Mouse (Mus musculus) heart, embryonic 13.5 days (tissue): ENCODE measurements at regions not wholly inside any gene's neighbourhood (a gene's known extent, or its start where the extent isn't known, plus 50 kb on each side); places are given as distances from the start of the nearest gene placed in this dataset.

Source experiments
- ATAC-seq: fragments of 200-750 bp; cut with Nextera tagmentation; 2 replicates; pipeline ENCODE4 v1.8.0; 2017; ENCODE audit warnings: moderate TSS enrichment; ENCODE audit not compliant: insufficient number of reproducible peaks, low FRiP score, low TSS enrichment; ENCODE audit errors: extremely low read depth
- H3K27ac ChIP-seq: fragments of 300-500 bp; sonication (generic); replicated peaks from 2 replicates; pipeline ENCODE4 v1.5.1; 2015; ENCODE audit warnings: moderate library complexity, mild to moderate bottlenecking, inconsistent platforms
- H3K27me3 ChIP-seq: fragments of 300-500 bp; sonication (generic); replicated peaks from 2 replicates; pipeline ENCODE4 v1.6.1; 2015; ENCODE audit warnings: mild to moderate bottlenecking, inconsistent platforms
- H3K36me3 ChIP-seq: fragments of 300-500 bp; sonication (generic); 2 replicates; pipeline ENCODE4 v1.6.1; 2015; ENCODE audit warnings: mild to moderate bottlenecking, inconsistent platforms
- H3K4me1 ChIP-seq: fragments of 300-500 bp; sonication (generic); 2 replicates; pipeline ENCODE4 v1.6.1; 2015; ENCODE audit warnings: inconsistent platforms
- H3K4me2 ChIP-seq: fragments of 300-500 bp; sonication (generic); 2 replicates; pipeline ENCODE4 v1.6.1; 2015; ENCODE audit warnings: inconsistent platforms, mild to moderate bottlenecking, moderate library complexity
- H3K4me3 ChIP-seq: fragments of 300-500 bp; sonication (generic); 2 replicates; pipeline ENCODE4 v1.5.1; 2015; ENCODE audit warnings: moderate library complexity, mild to moderate bottlenecking, inconsistent platforms
- H3K9ac ChIP-seq: fragments of 300-500 bp; sonication (generic); 2 replicates; pipeline ENCODE4 v1.6.1; 2015; ENCODE audit warnings: inconsistent platforms, mild to moderate bottlenecking, moderate library complexity
- H3K9me3 ChIP-seq: fragments of 300-500 bp; sonication (generic); 2 replicates; pipeline ENCODE4 v1.6.1; 2016; ENCODE audit warnings: inconsistent platforms
- WGBS: fragments of 180-500 bp; shearing (Covaris S2); methylation state at CpG from one replicate; pipeline ENCODE4 v1.1.7; 2015; ENCODE audit warnings: mixed read lengths; 5-methylcytosine and 5-hydroxymethylcytosine counted together

GRCm38 (mm10) chr2:148107607-148108115 lies 60.9 kb upstream of the Foxa2 start:
- Histone ChIP-seq H3K9me3 (no peaks in the 10 kb centered on the region), H3K4me2 (no peak overlapping the region), H3K4me1 (no peaks in the 10 kb centered on the region), H3K36me3 (no peaks in the 10 kb centered on the region), H3K27ac (no peak overlapping the region), H3K27me3 (no peaks in the 10 kb centered on the region), H3K4me3 (no peak overlapping the region), H3K9ac (no peak overlapping the region)
- WGBS, result 61% methylated on average over 5 of the region's 5 CpGs
- ATAC-seq, result no peak

DNA sequence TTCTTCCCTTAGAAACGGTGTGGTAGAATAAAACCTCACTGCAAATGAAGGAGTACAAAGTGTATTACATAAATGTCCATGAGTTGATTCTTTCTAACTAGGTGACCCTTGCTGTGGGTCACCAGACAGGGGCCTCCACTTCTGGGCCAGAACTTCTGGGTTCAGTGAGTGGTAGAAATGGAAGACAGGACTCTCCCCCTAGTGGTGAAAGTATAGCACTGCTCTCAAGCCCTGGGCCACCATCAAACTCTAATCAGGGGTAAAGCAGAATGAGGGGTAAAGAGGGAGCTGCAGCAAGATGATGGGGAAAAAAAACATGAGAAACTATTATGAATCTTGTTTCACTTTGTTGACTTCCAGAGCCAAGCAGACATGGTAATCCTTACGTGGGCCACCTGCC lies 63.4 kb upstream of the Foxa2 start:
- WGBS, result 51% methylated on average over 2 of the region's 2 CpGs
- no peak overlapping the region for H3K9ac ChIP-seq
- H3K4me3 ChIP-seq, result no peak overlapping the region
- no peak overlapping the region for H3K4me2 ChIP-seq
- H3K4me1 ChIP-seq, result peaks cover 8% of the 10 kb centered on the region
- no peaks in the 10 kb centered on the region for H3K36me3 ChIP-seq
- no peak for ATAC-seq
- H3K27ac ChIP-seq, result no peak overlapping the region
- H3K27me3 ChIP-seq, result no peaks in the 10 kb centered on the region
- no peaks in the 10 kb centered on the region for H3K9me3 ChIP-seq

DNA sequence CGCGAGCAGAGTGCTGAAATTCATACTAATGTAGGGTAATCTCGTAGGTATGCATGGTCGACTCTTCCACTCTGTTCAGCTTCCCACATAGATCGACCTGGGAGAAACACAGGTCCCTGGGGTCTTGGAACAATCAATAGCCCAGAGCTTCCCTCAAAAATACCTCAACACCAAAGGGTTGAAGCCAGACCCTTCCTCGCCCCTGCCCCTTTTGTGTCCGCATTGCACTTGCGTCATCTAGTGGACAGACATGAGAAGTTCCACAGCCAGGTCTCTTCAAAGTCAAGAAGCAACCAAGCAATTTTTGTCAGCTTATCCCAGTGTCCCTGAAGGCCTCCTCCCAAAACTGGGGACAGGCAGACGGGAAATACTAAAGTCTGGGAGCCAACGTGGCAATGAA lies 65.1 kb upstream of the Foxa2 start:
- no peaks in the 10 kb centered on the region for H3K9me3 ChIP-seq
- H3K4me2 ChIP-seq, result peak overlapping the region; percentile 62
- peaks cover 16% of the 10 kb centered on the region for H3K4me1 ChIP-seq
- no peaks in the 10 kb centered on the region for H3K36me3 ChIP-seq
- ATAC-seq, result no peak
- WGBS, result 16% methylated on average over 10 of the region's 10 CpGs
- no peaks in the 10 kb centered on the region for H3K27me3 ChIP-seq
- no peak overlapping the region for H3K27ac ChIP-seq
- peak overlapping the region; percentile 34 for H3K4me3 ChIP-seq
- H3K9ac ChIP-seq, result 0 out of 2 replicates have a peak overlapping the region, but pooled peaks have one; percentile 54

DNA sequence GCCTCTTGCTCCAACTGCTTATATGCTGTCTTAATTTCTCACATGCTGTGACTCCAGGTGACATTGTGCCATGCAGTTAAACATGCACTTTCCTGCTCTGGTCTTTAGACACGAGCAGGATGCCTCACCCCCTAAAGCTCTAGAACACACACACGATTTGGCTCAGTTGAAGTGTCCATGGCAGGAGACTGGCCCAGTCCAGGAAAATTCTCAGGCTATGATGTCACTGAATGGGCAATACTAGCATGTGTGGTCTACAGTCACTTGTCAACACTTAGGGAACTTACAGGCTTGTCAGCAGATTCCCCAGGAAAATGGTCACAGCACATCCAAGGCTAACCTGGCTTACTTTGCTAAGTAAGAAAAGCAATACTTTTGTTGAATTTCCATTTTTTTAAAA lies 66.4 kb upstream of the Foxa2 start:
- no peaks in the 10 kb centered on the region for H3K27me3 ChIP-seq
- 5% methylated on average over 2 of the region's 2 CpGs for WGBS
- no peak overlapping the region for H3K27ac ChIP-seq
- ATAC-seq, result no peak
- H3K36me3 ChIP-seq, result no peaks in the 10 kb centered on the region
- peaks cover 28% of the 10 kb centered on the region for H3K4me1 ChIP-seq
- H3K9ac ChIP-seq, result no peak overlapping the region
- no peaks in the 10 kb centered on the region for H3K9me3 ChIP-seq
- no peak overlapping the region for H3K4me3 ChIP-seq
- no peak overlapping the region for H3K4me2 ChIP-seq

DNA sequence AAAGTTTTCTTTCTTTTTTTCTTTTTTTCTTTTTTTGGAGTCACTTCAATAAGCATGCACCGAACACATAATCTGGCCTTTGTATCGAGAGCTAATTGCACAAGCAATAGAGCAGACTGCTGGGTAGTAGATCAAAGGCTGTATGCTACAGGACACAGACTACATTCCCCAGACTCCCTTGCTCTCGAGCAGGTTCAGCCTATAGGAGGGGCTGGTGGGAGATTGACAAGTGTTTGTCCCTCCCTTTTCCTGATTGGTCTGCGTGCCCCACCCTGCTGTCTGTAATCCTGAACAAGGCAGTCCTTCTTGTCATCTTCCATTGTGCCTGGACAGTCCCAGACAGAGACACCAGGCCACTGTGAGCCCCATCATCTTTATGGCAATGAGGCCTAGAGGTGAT lies 67.8 kb upstream of the Foxa2 start:
- Histone ChIP-seq H3K27me3 (peaks cover 2% of the 10 kb centered on the region; the same call in 1 of the 2 replicates), H3K4me1 (peaks cover 28% of the 10 kb centered on the region), H3K4me3 (no peak overlapping the region), H3K9me3 (no peaks in the 10 kb centered on the region), H3K9ac (no peak overlapping the region), H3K4me2 (no peak overlapping the region), H3K27ac (no peak overlapping the region), H3K36me3 (no peaks in the 10 kb centered on the region)
- no peak for ATAC-seq
- 46% methylated on average over 4 of the region's 4 CpGs for WGBS

DNA sequence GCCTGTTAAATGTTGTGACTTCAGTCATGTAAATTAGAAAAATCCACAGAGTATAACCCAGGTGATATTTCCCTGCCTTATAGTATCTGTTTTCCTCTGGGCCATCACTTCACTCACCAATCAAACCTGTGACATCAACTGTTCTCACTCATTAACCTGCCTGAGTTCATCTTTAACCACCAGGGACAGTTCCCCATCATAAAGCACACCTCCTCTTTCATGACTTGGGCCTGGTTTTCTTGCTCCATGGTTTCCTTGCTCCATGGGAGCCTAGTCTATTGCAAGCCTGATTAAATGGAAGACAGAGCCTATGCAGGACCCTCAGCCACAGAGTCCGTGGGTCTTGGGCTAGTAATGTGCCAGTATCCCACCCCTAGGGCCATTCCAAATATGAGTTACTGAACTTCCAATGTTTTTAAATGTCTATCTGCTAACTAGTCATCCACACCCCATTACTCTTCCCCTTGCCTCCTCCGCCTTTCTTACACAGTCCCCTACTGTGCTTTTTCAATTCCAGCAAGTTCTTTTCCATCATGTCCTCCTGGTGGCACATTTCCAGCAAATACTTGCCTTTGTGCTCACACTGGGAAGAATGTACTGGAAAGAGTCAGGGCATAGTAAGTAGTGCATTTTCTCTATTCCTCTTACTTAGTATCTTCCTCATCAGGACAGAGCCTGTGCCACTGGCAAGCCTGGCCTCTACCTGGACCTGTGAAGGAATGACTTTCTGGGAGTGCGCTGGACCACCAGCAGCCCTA lies 69.4 kb upstream of the Foxa2 start:
- Histone ChIP-seq H3K9me3 (no peaks in the 10 kb centered on the region), H3K9ac (no peak overlapping the region), H3K4me3 (no peak overlapping the region), H3K4me2 (no peak overlapping the region), H3K36me3 (no peaks in the 10 kb centered on the region), H3K27me3 (peaks cover 9% of the 10 kb centered on the region; the same call in 1 of the 2 replicates), H3K27ac (no peak overlapping the region), H3K4me1 (peaks cover 28% of the 10 kb centered on the region)
- ATAC-seq, result no peak
- 77% methylated on average over 3 of the region's 3 CpGs for WGBS

GRCm38 (mm10) chr2:148117420-148117819 lies 70.7 kb upstream of the Foxa2 start:
- H3K36me3 ChIP-seq, result no peaks in the 10 kb centered on the region
- H3K9ac ChIP-seq, result no peak overlapping the region
- peak overlapping the region; percentile 13 for H3K4me2 ChIP-seq
- ATAC-seq, result peak; percentile 45; the same call in 1 of the 2 replicates
- peak overlapping the region; percentile 48 for H3K27ac ChIP-seq
- H3K9me3 ChIP-seq, result no peaks in the 10 kb centered on the region
- 20% methylated on average over 2 of the region's 2 CpGs for WGBS
- no peak overlapping the region for H3K4me3 ChIP-seq
- H3K27me3 ChIP-seq, result peaks cover 13% of the 10 kb centered on the region; the same call in 1 of the 2 replicates
- H3K4me1 ChIP-seq, result peaks cover 28% of the 10 kb centered on the region

DNA sequence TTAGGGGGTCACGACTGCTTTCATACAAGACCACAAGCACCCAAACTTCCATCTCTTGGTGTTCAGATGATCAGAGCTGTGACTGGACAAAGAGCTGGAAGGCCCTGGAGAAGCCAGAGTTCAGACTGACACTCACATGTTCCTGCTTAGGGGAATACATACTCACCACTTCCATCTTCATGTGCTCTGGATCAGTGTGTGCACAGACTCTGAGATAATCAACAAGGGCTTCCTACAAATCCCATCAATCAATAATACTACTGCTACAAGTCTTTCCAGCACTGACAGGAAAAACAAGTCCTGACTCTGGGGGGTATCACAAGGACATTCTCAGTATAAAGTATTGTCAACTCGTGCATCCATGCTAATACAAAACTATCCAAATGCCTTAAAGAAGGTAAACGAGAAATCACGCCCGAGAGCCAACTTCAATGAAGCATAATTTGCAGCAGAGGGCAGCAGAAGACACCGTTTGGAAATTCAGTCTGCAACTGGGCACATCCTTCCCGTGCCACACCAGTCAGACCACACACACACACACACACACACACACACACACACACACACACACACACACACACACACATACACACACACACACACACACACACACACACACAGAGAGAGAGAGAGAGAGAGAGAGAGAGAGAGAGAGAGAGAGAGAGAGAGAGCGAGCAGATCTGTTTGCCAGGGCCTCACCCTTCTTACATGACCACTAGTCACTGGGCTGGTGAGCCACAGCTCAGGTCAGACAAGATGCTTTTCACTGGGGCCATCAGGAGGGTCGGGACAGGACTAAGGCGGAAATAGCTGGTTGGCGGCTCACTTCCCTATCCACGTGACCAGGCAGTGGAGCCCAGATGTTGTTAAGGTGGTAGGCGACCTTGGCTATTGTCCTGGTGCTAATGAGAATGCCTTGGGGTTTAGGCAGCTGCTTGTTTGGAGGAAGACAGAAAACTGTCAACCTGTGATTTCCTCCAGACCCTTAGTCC lies 75.4 kb upstream of the Foxa2 start:
- WGBS, result 25% methylated on average over 12 of the region's 13 CpGs
- H3K27me3 ChIP-seq, result peaks cover 20% of the 10 kb centered on the region; the same call in 1 of the 2 replicates
- no peak overlapping the region for H3K4me3 ChIP-seq
- H3K4me2 ChIP-seq, result no peak overlapping the region
- no peaks in the 10 kb centered on the region for H3K36me3 ChIP-seq
- H3K4me1 ChIP-seq, result peaks cover 9% of the 10 kb centered on the region
- no peak for ATAC-seq
- no peak overlapping the region for H3K9ac ChIP-seq
- H3K9me3 ChIP-seq, result no peaks in the 10 kb centered on the region
- no peak overlapping the region for H3K27ac ChIP-seq

DNA sequence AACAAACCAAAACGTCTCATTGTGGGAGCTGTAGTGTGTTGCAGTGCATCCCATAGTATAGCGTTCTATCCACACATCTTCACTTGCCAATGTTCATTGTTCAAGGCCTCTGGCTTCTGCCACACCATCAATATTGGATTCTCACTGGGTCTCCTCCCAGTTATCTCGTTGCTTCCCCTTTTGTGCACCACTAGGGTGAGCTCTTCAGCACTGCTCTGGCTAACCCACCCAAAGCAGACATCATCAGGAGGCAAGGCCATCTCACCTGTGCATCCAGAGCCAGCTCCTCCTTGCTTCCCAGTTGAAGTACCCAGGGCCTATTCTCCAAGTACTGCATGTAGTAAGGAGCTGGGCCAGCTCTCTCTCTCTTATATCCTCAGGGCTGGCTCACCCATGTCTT lies 77.0 kb upstream of the Foxa2 start:
- no peaks in the 10 kb centered on the region for H3K9me3 ChIP-seq
- 41% methylated on average over 3 of the region's 3 CpGs for WGBS
- no peak overlapping the region for H3K4me2 ChIP-seq

GRCm38 (mm10) chr2:148133811-148134210 lies 87.0 kb upstream of the Foxa2 start:
- H3K4me1 ChIP-seq, result no peaks in the 10 kb centered on the region
- H3K27ac ChIP-seq, result no peak overlapping the region
- ATAC-seq, result no peak
- H3K36me3 ChIP-seq, result no peaks in the 10 kb centered on the region
- H3K9ac ChIP-seq, result no peak overlapping the region
- no peak overlapping the region for H3K4me3 ChIP-seq
- no peaks in the 10 kb centered on the region for H3K9me3 ChIP-seq
- H3K4me2 ChIP-seq, result no peak overlapping the region
- H3K27me3 ChIP-seq, result no peaks in the 10 kb centered on the region
- 75% methylated on average over 1 of the region's 1 CpGs for WGBS

More for the DNA sequence above, 77.0 kb upstream of the Foxa2 start:
- no peak overlapping the region for H3K4me3 ChIP-seq
- no peak overlapping the region for H3K27ac ChIP-seq
- H3K9ac ChIP-seq, result no peak overlapping the region
- H3K4me1 ChIP-seq, result no peaks in the 10 kb centered on the region
- no peaks in the 10 kb centered on the region for H3K36me3 ChIP-seq
- peaks cover 28% of the 10 kb centered on the region; the same call in 1 of the 2 replicates for H3K27me3 ChIP-seq
- no peak for ATAC-seq

- Histone ChIP-seq H3K36me3 (no peaks in the 10 kb centered on the region), H3K9ac (no peak overlapping the region), H3K27ac (no peak overlapping the region), H3K4me3 (no peak overlapping the region), H3K4me1 (no peaks in the 10 kb centered on the region), H3K9me3 (no peaks in the 10 kb centered on the region), H3K27me3 (no peaks in the 10 kb centered on the region), H3K4me2 (no peak overlapping the region)
- 46% methylated on average over 4 of the region's 4 CpGs for WGBS
- ATAC-seq, result no peak
Measured at GRCm38 (mm10) chr2:148141936-148142335, 95.2 kb upstream of the Foxa2 start.
